Mouse (Mus musculus) layer of hippocampus, postnatal 36 days (tissue): Measurements from ENCODE around the gene Amdhd2. TPM values are rescaled to one million over a fixed set of nuclear protein-coding genes. Genes with fewer than 3 reads are reported as not detected.
A peak's percentile ranks its signal among the peaks of the same experiment; 100 is the strongest.

ENCODE experiments used
- DNase-seq, 2 experiments: peaks; one replicate each; pipeline ENCODE4 v3.0.0; 2022
- total RNA-seq, 2 experiments: library from RNA; stranded (reverse); gene quantifications; 2 replicates each; pipeline ENCODE4 v1.2.3; 2021

Gene Amdhd2
- total RNA-seq: 10 to 100 TPM; 36.1 to 39.4 TPM

GRCm38 (mm10) chr17:24163176-24163962 is at the start of gene Amdhd2:
TSS of gene Amdhd2 (minus strand) at chr17:24163766.
- peak; percentile 95 to 97 for DNase-seq

GRCm38 (mm10) chr17:24213186-24213585 is 49.6 kb upstream of the Amdhd2 start:
- DNase-seq: no peak

- no peak for DNase-seq
Observed at GRCm38 (mm10) chr17:24212441-24213018, 49.0 kb upstream of the Amdhd2 start.

- DNase-seq: peak; percentile 86
Observed at GRCm38 (mm10) chr17:24211631-24212440, 48.3 kb upstream of the Amdhd2 start.

- no peak for DNase-seq
Observed at GRCm38 (mm10) chr17:24210591-24210990, 47.0 kb upstream of the Amdhd2 start.

GRCm38 (mm10) chr17:24209916-24210240 is 46.3 kb upstream of the Amdhd2 start:
- DNase-seq: no peak

- DNase-seq: peak in 1 of 2 experiments; percentile 49
Observed at GRCm38 (mm10) chr17:24209043-24209915, 45.7 kb upstream of the Amdhd2 start, which contains the start of gene Ntn3. TSS of gene Ntn3 (minus strand) at chr17:24209531.

- peak in 1 of 2 experiments; percentile 26 for DNase-seq
Observed at GRCm38 (mm10) chr17:24208641-24209042, 45.1 kb upstream of the Amdhd2 start.

- no peak for DNase-seq
Observed at GRCm38 (mm10) chr17:24207768-24208640, 44.4 kb upstream of the Amdhd2 start.

GRCm38 (mm10) chr17:24206451-24207351 is 43.1 kb upstream of the Amdhd2 start:
- peak; percentile 73 to 78 for DNase-seq

GRCm38 (mm10) chr17:24205908-24206361 is 42.4 kb upstream of the Amdhd2 start:
- DNase-seq: no peak

- DNase-seq: peak; percentile 94 to 96
Observed at GRCm38 (mm10) chr17:24205284-24205888, 41.8 kb upstream of the Amdhd2 start, which contains the start of gene Tbc1d24. TSS of gene Tbc1d24 (minus strand) at chr17:24205562.

- DNase-seq: no peak
Observed at GRCm38 (mm10) chr17:24204846-24205245, 41.3 kb upstream of the Amdhd2 start.

GRCm38 (mm10) chr17:24203611-24204534 is 40.3 kb upstream of the Amdhd2 start:
- no peak for DNase-seq

GRCm38 (mm10) chr17:24203068-24203467 is 39.5 kb upstream of the Amdhd2 start:
- DNase-seq: no peak

- DNase-seq: no peak
Observed at GRCm38 (mm10) chr17:24201092-24201491, 37.5 kb upstream of the Amdhd2 start.

GRCm38 (mm10) chr17:24199741-24200140 is 36.2 kb upstream of the Amdhd2 start:
- no peak for DNase-seq

- peak; percentile 58 to 62 for DNase-seq
Observed at GRCm38 (mm10) chr17:24199252-24199651, 35.7 kb upstream of the Amdhd2 start.
